Mouse (Mus musculus) embryonic facial prominence, embryonic 11.5 days (tissue): ENCODE measurements at regions not wholly inside any gene's neighbourhood (a gene's known extent, or its start where the extent isn't known, plus 50 kb on each side); places are given as distances from the start of the nearest gene placed in this dataset.

ENCODE experiments used
- ATAC-seq: fragments of 200-750 bp; cut with Nextera tagmentation; replicated peaks from 2 replicates; pipeline ENCODE4 v1.8.0; 2017; ENCODE audit warnings: low read depth; ENCODE audit not compliant: insufficient number of reproducible peaks, low FRiP score, low TSS enrichment
- DNase-seq: peaks from one replicate; pipeline ENCODE4 v3.0.0-alpha.2; 2015; ENCODE audit warnings: low spot score
- H3K27ac ChIP-seq: fragments of 300-500 bp; sonication (generic); replicated peaks from 2 replicates; pipeline ENCODE4 v1.5.1; 2014; ENCODE audit warnings: mild to moderate bottlenecking, low read depth, low read length, control low read depth
- H3K27me3 ChIP-seq: fragments of 300-500 bp; sonication (generic); 2 replicates; pipeline ENCODE4 v1.6.1; 2014; ENCODE audit warnings: mild to moderate bottlenecking, low read length, moderate library complexity, mixed read lengths; ENCODE audit not compliant: control insufficient read depth, insufficient read depth
- H3K36me3 ChIP-seq: fragments of 300-500 bp; sonication (generic); replicated peaks from 2 replicates; pipeline ENCODE4 v1.6.1; 2014; ENCODE audit warnings: low read depth, mild to moderate bottlenecking, low read length, moderate library complexity, mixed read lengths; ENCODE audit not compliant: control insufficient read depth, insufficient read depth
- H3K4me1 ChIP-seq: fragments of 300-500 bp; sonication (generic); 2 replicates; pipeline ENCODE4 v1.6.1; 2014; ENCODE audit warnings: low read length, mixed read lengths; ENCODE audit not compliant: control insufficient read depth, insufficient read depth
- H3K4me2 ChIP-seq: fragments of 300-500 bp; sonication (generic); 2 replicates; pipeline ENCODE4 v1.6.1; 2014; ENCODE audit warnings: low read depth, mild to moderate bottlenecking, control low read depth, low read length, moderate library complexity
- H3K4me3 ChIP-seq: fragments of 300-500 bp; sonication (generic); 2 replicates; pipeline ENCODE4 v1.5.1; 2014; ENCODE audit warnings: low read depth, low read length, control low read depth
- H3K9ac ChIP-seq: fragments of 300-500 bp; sonication (generic); replicated peaks from 2 replicates; pipeline ENCODE4 v1.6.1; 2014; ENCODE audit warnings: mild to moderate bottlenecking, control low read depth, low read length
- H3K9me3 ChIP-seq: fragments of 300-500 bp; sonication (generic); replicated peaks from 2 replicates; pipeline ENCODE4 v1.6.1; 2016; ENCODE audit warnings: mild to moderate bottlenecking, low read length, inconsistent platforms, mixed read lengths; ENCODE audit not compliant: control insufficient read depth
- WGBS: fragments of 180-500 bp; shearing (Covaris S2); extraction: QIAGEN DNeasy Blood & Tissue Kit; methylation state at CpG from one replicate; pipeline ENCODE4 v1.1.7; 2014; 5-methylcytosine and 5-hydroxymethylcytosine counted together

GRCm38 (mm10) chr2:118038859-118039818 lies 72.5 kb upstream of the Thbs1 start:
- no peaks in the 10 kb centered on the region for H3K27me3 ChIP-seq
- H3K27ac ChIP-seq = no peak overlapping the region
- no peak overlapping the region for H3K4me2 ChIP-seq
- H3K4me3 ChIP-seq = no peak overlapping the region
- H3K36me3 ChIP-seq = no peaks in the 10 kb centered on the region
- WGBS = 87% methylated on average over 16 of the region's 16 CpGs
- ATAC-seq (no peak), DNase-seq (no peak)
- no peaks in the 10 kb centered on the region for H3K9me3 ChIP-seq
- no peak overlapping the region for H3K9ac ChIP-seq
- H3K4me1 ChIP-seq = no peaks in the 10 kb centered on the region

DNA sequence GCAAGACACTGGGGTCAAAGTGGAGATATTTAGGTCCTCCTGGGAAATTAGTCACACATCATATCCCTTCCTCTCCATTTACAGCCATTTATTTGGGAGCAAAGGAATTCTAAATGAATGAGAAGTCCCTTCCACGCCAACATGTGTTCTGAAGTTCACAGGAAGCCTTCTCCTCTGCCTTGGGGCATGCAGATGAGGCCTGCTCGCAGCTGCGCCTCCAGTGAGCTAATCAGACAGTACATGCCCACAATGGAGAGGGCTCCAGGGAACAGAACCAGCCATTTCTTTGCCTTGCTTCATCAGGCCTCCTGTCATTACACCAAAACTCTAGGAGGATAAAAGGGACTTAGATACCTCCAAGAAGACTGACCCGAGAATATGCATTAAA lies 71.9 kb upstream of the Thbs1 start:
- Histone ChIP-seq H3K27me3 (no peaks in the 10 kb centered on the region), H3K9ac (no peak overlapping the region), H3K4me2 (no peak overlapping the region), H3K36me3 (no peaks in the 10 kb centered on the region), H3K9me3 (no peaks in the 10 kb centered on the region), H3K4me1 (no peaks in the 10 kb centered on the region), H3K27ac (no peak overlapping the region), H3K4me3 (no peak overlapping the region)
- WGBS = 62% methylated on average over 4 of the region's 4 CpGs
- DNase-seq (no peak), ATAC-seq (no peak)

- 78% methylated on average over 5 of the region's 5 CpGs for WGBS
- H3K27ac ChIP-seq = no peak overlapping the region
- ATAC-seq = no peak
- DNase-seq = no peak
- no peaks in the 10 kb centered on the region for H3K4me1 ChIP-seq
- no peaks in the 10 kb centered on the region for H3K9me3 ChIP-seq
- H3K36me3 ChIP-seq = no peaks in the 10 kb centered on the region
- H3K4me2 ChIP-seq = no peak overlapping the region
- H3K9ac ChIP-seq = no peak overlapping the region
- H3K27me3 ChIP-seq = no peaks in the 10 kb centered on the region
- H3K4me3 ChIP-seq = no peak overlapping the region
These were observed 69.2 kb upstream of the Thbs1 start for GRCm38 (mm10) chr2:118042380-118043055.

- WGBS = 89% methylated on average over 1 of the region's 1 CpGs
These were observed 67.0 kb upstream of the Thbs1 start for GRCm38 (mm10) chr2:118044666-118045065.

DNA sequence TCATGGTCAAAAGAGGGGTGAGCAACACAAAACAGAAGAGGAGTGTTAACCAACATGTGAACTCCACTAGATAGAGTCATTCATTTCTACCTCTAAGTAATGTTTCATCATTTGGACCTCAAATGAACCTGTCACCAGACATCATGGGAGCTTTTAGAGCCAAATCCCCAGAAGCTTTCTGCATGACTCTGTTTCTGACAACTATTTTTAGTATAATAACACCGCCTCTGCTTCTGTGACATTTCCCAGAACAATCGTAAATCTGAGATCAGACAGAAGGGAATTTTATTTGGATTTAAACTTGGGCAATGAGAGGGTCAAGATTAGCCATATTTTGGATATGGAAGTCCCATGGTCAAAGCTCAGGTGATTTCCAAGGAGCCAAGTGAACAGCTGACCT lies 61.4 kb upstream of the Thbs1 start:
- no peak overlapping the region for H3K4me3 ChIP-seq
- H3K27me3 ChIP-seq = no peaks in the 10 kb centered on the region
- H3K9ac ChIP-seq = no peak overlapping the region
- 89% methylated on average over 2 of the region's 2 CpGs for WGBS
- no peaks in the 10 kb centered on the region for H3K9me3 ChIP-seq
- DNase-seq (no peak), ATAC-seq (no peak)
- no peak overlapping the region for H3K4me2 ChIP-seq
- H3K36me3 ChIP-seq = no peaks in the 10 kb centered on the region
- no peak overlapping the region for H3K27ac ChIP-seq
- H3K4me1 ChIP-seq = no peaks in the 10 kb centered on the region

More at GRCm38 (mm10) chr2:118044666-118045065, 67.0 kb upstream of the Thbs1 start:
- no peak overlapping the region for H3K27ac ChIP-seq
- no peak for DNase-seq
- H3K36me3 ChIP-seq = no peaks in the 10 kb centered on the region
- no peaks in the 10 kb centered on the region for H3K9me3 ChIP-seq
- ATAC-seq = no peak
- no peak overlapping the region for H3K4me3 ChIP-seq
- no peaks in the 10 kb centered on the region for H3K27me3 ChIP-seq
- no peak overlapping the region for H3K9ac ChIP-seq
- no peak overlapping the region for H3K4me2 ChIP-seq
- no peaks in the 10 kb centered on the region for H3K4me1 ChIP-seq

GRCm38 (mm10) chr2:118051610-118052009 lies 60.1 kb upstream of the Thbs1 start:
- no peak overlapping the region for H3K27ac ChIP-seq
- no peak overlapping the region for H3K9ac ChIP-seq
- no peak for DNase-seq
- no peak overlapping the region for H3K4me3 ChIP-seq
- H3K27me3 ChIP-seq = no peaks in the 10 kb centered on the region
- no peaks in the 10 kb centered on the region for H3K36me3 ChIP-seq
- ATAC-seq = no peak
- no peaks in the 10 kb centered on the region for H3K4me1 ChIP-seq
- no peak overlapping the region for H3K4me2 ChIP-seq
- WGBS = 85% methylated on average over 3 of the region's 3 CpGs
- no peaks in the 10 kb centered on the region for H3K9me3 ChIP-seq

DNA sequence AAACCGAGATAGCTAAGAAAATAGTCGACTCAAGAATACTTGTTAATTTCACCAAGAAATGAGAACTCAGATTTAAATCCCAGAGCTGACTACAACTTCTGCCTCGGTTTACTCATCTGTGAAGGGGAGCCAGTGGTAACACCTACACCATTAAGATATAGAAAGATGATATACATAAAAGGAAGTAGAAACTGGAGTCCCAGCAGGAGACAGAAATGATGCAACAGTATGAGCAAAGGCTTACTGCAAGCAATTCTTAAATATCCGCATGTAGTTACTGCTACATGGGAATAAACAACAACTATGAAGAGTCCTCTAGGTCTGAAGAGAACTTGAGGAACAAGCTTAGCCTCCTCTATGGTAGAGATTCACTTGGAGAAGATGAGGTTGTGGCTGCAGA lies 58.2 kb upstream of the Thbs1 start:
- no peaks in the 10 kb centered on the region for H3K36me3 ChIP-seq
- ATAC-seq = no peak
- no peak overlapping the region for H3K27ac ChIP-seq
- H3K4me1 ChIP-seq = no peaks in the 10 kb centered on the region
- H3K4me2 ChIP-seq = no peak overlapping the region
- 96% methylated on average over 4 of the region's 4 CpGs for WGBS
- H3K4me3 ChIP-seq = no peak overlapping the region
- H3K27me3 ChIP-seq = no peaks in the 10 kb centered on the region
- no peak for DNase-seq
- H3K9me3 ChIP-seq = no peaks in the 10 kb centered on the region
- no peak overlapping the region for H3K9ac ChIP-seq
